Mouse (Mus musculus) heart, postnatal 4 days (tissue): Measurements from ENCODE around the gene Fndc1. TPM values are rescaled to one million over a fixed set of nuclear protein-coding genes. Genes with fewer than 3 reads are reported as not detected.

ENCODE experiments used
- DNase-seq: peaks from one replicate; pipeline ENCODE4 v3.0.0; 2021
- total RNA-seq, 2 experiments: library from RNA; stranded (reverse); gene quantifications; 2 replicates each; pipeline ENCODE4 v1.2.3; 2021

Fndc1 gene
- total RNA-seq, result 100 to 1,000 TPM in 1 of 2 experiments, 10 to 100 TPM in 1; 96.0 to 105 TPM

DNA sequence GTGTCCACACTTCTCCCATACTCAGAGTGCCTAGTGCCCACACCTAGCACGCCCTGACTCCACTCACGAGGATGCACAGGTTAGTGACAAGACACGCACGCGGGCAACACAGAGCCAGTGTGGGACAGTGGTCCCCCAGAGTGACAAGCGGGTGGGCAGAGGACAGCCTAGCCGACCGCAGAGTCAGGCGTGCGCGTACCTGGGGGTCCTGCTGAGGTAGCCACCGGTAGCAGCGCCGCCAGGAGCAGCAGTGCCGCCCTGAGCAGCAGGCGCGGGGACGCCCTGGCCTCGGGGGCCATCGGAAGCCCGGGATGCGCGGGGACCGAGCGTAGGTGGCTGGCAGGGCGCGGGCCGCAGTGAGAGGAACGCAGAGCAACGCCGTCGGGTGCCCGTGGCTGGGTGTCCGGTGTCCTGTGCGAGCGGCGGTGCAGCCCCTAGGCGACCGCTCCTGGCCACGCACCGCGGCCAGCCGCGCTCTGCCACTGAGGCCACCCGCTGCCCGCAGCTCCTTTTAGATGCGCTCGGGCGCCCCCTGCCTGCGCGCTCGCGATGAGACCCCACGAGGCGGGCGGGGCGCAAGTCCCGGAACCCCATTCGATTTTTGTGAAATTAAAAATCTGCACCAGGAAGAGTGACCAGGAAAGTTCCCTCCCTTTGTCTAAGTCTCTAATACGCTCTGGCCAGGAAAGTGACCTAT, at the start of gene Fndc1:
TSS of gene Fndc1 (minus strand) at position 484 of the 697 bp plus-strand sequence.
- DNase-seq, result peak; percentile 85

DNA sequence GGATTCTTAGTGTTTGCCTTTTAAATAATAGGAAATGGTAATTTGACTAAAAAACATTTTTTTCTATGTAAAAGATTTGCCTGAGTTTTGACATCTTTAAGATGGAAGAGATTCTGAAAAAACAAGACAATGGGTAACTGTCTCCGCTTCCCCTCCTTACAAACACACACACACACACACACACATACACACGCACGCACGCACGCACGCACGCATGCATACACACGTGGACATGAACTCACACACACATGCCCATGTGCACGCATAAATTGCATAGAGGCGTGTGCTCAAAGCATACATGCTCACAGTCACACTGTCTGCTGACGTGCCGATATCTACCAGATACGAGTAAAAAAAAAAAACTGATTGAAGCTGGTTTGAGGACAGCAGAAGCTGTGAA, 49.4 kb upstream of the Fndc1 start:
- DNase-seq, result no peak

DNA sequence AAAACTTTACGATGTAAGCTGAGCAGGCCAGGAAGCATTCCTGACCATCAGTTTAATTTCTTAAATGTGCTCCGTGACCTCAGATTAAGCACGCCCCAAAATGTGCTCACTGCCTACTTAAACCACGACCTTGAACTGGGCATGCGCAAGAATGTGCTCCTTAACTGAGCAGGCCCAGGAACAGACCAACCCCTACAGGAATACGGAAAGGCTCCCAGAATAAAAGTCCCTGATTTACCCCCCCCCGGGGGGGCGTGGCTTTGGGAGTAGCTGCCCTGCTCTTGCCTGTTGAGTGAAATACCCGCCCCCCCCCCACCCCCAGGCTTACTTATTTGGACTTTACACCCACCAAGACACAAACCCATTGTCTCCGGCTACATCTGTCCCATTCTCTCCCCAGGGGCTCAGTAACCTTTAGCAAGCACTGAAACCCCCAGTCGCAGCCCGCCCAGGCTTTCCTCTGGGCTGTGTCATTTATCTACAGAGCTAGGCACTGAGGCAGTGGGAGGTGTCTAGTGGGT, 48.9 kb upstream of the Fndc1 start:
- peak; percentile 30 for DNase-seq

DNA sequence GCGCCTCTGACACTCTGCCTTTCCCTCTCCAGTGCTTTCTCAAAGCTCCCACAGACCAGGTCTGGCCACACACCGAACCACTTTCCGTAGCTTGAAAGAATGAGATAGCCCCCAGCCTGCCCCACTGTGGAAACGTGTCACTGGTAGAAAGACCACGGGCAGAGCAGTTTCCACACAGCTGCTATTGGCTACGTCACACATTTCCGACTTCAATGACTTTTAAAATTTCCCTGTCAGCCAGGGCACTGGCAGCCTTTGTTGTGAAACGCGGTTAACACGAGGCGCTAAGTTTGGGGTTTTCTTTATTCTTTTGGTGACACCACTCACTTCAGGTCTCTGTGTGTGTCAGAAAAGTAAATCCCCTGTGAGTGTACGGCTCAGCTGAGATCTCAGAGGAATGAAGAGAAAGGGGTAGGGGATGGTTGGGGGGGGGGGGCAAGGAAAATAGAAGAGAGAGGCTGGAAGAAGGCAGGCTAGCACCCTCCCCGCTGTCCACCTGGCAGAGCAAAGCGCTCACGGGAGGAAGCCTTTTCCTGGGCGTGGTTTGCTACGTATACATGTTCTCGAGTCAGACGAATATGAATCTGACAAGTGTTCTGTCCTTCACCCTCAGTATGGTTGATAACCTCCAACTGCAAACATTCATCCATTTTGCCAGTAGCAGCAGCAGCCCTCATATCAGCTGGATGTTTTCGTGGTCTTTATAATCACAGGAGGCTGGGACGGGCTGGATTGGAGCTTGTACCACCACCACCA, 47.9 kb upstream of the Fndc1 start:
- DNase-seq, result no peak

DNA sequence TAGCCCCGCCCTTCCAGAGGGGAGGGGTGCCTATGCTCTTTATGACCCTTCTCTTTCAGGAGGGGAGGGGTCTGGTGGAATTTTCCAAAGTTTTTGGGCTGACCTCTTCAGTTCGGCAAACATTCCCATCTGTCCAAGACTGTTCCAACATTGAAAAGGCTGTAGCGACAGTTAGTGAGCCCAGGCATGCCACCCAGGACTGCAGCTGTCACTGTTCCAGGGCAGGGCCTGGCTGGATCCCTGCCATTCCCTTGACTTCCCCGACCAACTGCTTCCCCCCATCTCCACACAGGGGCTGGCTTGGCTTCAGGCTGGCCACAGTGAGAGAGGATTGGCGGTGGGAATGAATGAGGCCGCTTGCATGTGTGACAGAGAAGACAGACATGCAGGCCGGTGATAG, 46.3 kb upstream of the Fndc1 start:
- no peak for DNase-seq

DNA sequence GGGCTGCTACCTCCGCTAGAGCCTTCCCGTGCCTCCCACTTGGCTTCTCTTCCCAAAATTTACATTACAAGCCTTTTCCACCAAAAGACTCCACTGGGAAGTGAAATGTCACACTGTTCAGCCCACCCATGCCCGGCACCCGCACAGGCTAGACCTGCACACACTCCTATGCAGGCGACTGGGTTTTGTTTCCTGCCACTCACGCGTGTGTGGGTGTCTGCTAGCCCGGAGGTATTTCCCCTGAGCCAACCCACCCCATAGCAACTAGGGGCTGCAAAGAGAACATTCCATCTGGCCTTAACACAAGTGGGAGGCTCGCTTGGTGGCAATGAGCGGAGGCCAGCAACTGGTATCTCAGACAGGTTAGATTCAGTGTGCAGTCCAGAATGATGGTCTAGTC, 44.7 kb upstream of the Fndc1 start:
- no peak for DNase-seq

GRCm38 (mm10) chr17:7870862-7871605, 43.9 kb upstream of the Fndc1 start:
- DNase-seq, result no peak

GRCm38 (mm10) chr17:7869114-7869513, 42.0 kb upstream of the Fndc1 start:
- DNase-seq, result no peak

DNA sequence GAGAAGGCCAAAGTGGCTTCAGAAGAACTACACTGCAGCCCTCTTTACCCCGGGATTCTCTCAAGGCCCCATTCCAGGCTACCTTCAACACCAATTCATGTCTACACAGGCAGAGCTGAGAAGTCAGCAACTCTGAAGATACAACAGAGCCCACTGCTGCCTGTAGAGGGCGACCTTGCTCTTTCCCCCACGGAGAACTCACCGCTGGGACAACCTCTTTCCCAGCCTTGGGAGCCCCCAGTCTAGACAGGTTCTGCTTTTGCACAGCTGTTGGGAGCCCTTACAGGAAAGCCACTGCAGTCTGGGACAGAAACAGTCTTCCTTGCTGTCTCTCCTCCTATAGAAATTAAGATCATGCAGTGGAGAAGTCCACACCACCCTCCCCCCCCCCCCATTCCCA, 41.5 kb upstream of the Fndc1 start:
- peak; percentile 81 for DNase-seq

DNA sequence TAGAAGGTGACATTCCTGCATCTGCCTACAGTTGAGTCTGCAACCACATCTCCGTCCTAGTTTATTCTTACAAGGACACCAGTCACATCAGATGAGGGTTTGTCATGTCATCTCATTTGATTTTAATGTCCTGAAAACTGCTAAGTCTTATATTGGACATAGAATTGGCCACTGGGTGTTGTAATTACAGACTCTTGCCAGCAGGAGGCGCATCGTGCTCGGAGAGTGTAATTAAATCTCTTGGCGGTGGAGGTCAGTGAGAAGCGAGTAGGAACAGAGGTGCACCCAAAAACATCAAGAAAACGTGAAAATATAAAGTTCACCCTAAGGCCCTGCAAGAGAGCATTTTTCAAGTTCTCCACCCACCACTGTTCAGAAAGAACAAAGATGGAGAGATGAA, 37.6 kb upstream of the Fndc1 start:
- DNase-seq, result peak; percentile 50

DNA sequence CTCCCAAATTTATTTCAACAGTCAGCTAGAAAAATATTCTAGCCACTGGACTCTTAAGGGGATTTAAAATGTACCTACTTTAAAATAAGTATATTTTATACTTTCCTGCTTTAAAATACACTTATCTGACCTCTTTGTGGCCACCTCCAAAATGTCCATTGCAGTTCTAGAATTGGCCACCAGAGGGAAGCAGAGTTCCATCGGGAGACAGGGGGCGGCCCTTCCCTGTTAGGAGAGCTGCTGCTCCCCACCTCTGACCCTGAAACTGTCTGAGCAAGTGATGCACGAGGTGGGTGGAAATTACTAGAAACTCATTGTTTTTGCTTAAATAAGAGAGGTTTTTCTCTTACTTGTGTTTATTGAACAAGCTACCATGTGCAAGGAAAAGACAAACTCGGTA, 36.6 kb upstream of the Fndc1 start:
- DNase-seq, result peak; percentile 87

- DNase-seq, result no peak
Observed at GRCm38 (mm10) chr17:7860845-7861360, 33.8 kb upstream of the Fndc1 start.

- DNase-seq, result no peak
Observed at GRCm38 (mm10) chr17:7857658-7858057, 30.6 kb upstream of the Fndc1 start.

GRCm38 (mm10) chr17:7855851-7856250, 28.7 kb upstream of the Fndc1 start:
- DNase-seq, result peak; percentile 36

GRCm38 (mm10) chr17:7851979-7852378, 24.9 kb upstream of the Fndc1 start:
- no peak for DNase-seq

- DNase-seq, result no peak
Observed at GRCm38 (mm10) chr17:7851527-7851926, 24.4 kb upstream of the Fndc1 start.

- no peak for DNase-seq
Observed at GRCm38 (mm10) chr17:7850246-7850645, 23.1 kb upstream of the Fndc1 start.

DNA sequence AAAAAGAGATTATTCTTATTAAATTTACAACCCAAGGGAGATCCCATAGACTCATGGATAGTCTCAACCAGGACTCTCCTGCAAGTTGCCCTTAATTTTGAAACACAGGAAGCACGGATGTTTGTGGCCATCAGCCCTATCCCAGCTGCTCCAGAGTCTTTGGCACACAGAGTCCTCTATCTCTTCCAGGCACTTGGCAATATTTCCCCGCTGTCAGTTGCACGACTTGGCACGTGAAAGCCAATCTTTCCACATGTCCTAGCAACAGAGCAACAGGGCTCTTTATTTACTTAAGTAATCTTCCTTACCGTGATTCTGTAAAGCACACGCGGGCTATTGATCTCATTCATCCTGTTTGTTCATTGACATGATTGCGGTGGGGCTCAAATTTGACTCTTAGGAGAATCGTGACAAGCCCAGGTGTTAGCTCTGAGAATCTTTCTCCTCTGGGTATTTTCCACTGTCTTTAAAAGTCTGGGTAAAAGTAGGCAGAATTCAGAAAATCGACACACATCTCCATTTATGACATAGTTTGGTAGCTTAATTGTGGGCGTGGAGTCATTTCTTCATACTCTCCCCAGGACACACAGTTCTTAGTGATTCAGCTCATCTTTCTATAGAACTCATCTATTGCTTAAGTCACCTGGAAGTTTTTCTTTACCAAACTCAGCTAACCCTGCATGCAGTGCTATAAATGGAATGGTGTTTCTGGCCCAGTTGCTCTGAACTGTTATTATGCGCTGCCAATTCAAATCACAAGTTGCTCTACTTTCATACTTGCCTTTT, 13.6 kb upstream of the Fndc1 start:
- peak; percentile 75 for DNase-seq

- DNase-seq, result peak; percentile 37
Observed at GRCm38 (mm10) chr17:7827586-7827985, 484 bp upstream of the Fndc1 start.

GRCm38 (mm10) chr17:7825416-7825815, 1.7 kb downstream of the Fndc1 start:
- DNase-seq, result peak; percentile 71

DNA sequence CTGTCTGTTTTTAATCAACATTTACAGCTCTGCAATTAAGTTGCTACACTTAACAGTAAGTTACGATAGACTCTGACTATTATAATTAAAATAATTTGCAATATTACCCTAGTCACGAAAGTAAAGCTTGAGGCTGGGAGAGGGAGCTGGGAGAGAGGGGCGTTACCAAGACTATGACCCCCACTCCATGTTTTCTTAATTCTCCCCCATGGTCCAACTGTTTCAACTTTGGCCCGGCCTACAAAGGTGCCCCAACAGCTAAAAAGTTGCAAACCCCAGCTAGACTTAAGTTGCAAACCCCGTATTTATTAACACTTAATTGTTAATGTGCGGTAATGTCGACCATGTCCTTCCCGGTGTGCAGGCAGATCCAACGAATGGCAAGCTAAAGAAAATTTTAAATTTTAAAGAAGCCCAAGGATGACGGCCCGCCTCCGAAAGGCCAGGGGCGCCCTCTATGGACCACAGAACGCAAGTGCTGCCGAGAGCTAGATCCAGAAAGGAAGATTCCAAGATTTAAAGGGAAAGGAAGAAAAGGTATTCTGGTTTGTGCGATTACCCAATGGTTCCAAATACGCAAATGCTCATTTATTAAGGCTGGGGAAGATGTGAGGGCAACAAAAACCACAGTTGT, 5.4 kb downstream of the Fndc1 start:
- peak; percentile 76 for DNase-seq
